Mouse (Mus musculus) heart, embryonic 15.5 days (tissue): ENCODE data around the gene Hoxb8. TPM values are rescaled to one million over a fixed set of nuclear protein-coding genes. Genes with fewer than 3 reads are reported as not detected.

ENCODE experiments used
- ATAC-seq: fragments of 200-750 bp; cut with Nextera tagmentation; replicated peaks from 2 replicates; pipeline ENCODE4 v1.8.0; 2017; ENCODE audit warnings: low read depth, moderate TSS enrichment; ENCODE audit not compliant: insufficient number of reproducible peaks, insufficient read depth, low FRiP score
- H3K27ac ChIP-seq: fragments of 300-500 bp; sonication (generic); 2 replicates; pipeline ENCODE4 v1.5.1; 2015; ENCODE audit warnings: mild to moderate bottlenecking, inconsistent platforms
- H3K27me3 ChIP-seq: fragments of 300-500 bp; sonication (generic); 2 replicates; pipeline ENCODE4 v1.6.1; 2015; ENCODE audit warnings: inconsistent platforms
- H3K36me3 ChIP-seq: fragments of 300-500 bp; sonication (generic); 2 replicates; pipeline ENCODE4 v1.6.1; 2015; ENCODE audit warnings: mild to moderate bottlenecking, inconsistent platforms
- H3K4me1 ChIP-seq: fragments of 300-500 bp; sonication (generic); replicated peaks from 2 replicates; pipeline ENCODE4 v1.6.1; 2015; ENCODE audit warnings: inconsistent platforms
- H3K4me2 ChIP-seq: fragments of 300-500 bp; sonication (generic); 2 replicates; pipeline ENCODE4 v1.6.1; 2015; ENCODE audit warnings: inconsistent platforms, mild to moderate bottlenecking, moderate library complexity
- H3K4me3 ChIP-seq: fragments of 300-500 bp; sonication (generic); 2 replicates; pipeline ENCODE4 v1.5.1; 2015; ENCODE audit warnings: mild to moderate bottlenecking, inconsistent platforms
- H3K9ac ChIP-seq: fragments of 300-500 bp; sonication (generic); 2 replicates; pipeline ENCODE4 v1.6.1; 2015; ENCODE audit warnings: mild to moderate bottlenecking, inconsistent platforms
- H3K9me3 ChIP-seq: fragments of 300-500 bp; sonication (generic); replicated peaks from 2 replicates; pipeline ENCODE4 v1.6.1; 2016; ENCODE audit warnings: inconsistent platforms
- WGBS: fragments of 180-500 bp; shearing (Covaris S2); methylation state at CpG from one replicate; pipeline ENCODE4 v1.1.7; 2015; ENCODE audit warnings: mixed read lengths; 5-methylcytosine and 5-hydroxymethylcytosine counted together
- polyA plus RNA-seq: library from polyadenylated mRNA; unstranded; fragments of >200 nt; fragmentation: Nextera tagmentation; extraction: Ambion mirVana; gene quantifications from 2 replicates; pipeline ENCODE4 v1.2.1, GENCODE M21; 2015

The Hoxb8 gene
- polyA plus RNA-seq, 1 experiment from 2014 or later: not detected

- no peak overlapping the region for H3K4me3 ChIP-seq
- H3K4me1 ChIP-seq: peaks cover 22% of the 10 kb centered on the region
- WGBS: 2% methylated on average over 19 of the region's 19 CpGs
- peaks cover 99% of the 10 kb centered on the region for H3K27me3 ChIP-seq
- no peak overlapping the region for H3K9ac ChIP-seq
- no peak for ATAC-seq
- H3K9me3 ChIP-seq: no peaks in the 10 kb centered on the region
- H3K36me3 ChIP-seq: no peaks in the 10 kb centered on the region
- H3K27ac ChIP-seq: no peak overlapping the region
- no peak overlapping the region for H3K4me2 ChIP-seq
Observed at GRCm38 (mm10) chr11:96269869-96270268, 11.8 kb upstream of the Hoxb8 start.

DNA sequence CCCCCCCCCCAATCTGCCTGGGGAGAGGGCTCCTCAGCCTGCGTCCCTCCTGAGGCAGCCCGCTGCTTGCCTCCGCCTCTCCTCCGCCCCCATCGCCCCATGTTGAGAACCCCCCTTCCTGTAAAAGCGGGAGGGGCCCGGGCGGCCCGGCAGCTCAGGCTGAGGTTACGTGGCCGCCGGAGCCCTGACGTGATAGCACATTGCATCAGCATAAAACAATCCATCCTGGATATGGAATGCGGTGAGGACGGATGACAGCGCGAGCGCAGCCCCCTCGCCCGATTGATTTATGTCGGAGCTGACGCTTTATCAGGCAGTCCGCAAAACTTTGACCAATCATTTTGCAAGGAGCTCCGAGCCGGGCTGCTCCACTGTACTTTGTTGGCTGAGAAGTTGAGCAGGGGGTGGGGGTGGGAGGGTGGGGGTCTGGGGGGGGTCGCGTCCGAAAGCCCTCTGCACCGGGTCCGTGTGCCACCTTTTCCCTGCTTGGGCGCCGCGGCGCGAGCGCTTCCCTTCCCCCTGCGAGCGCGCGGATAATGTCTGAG is 10.6 kb upstream of the Hoxb8 start, which contains the start of gene Hoxb9:
TSS of gene Hoxb9 (plus strand) at position 462 of the 545 bp plus-strand sequence.
- no peak for ATAC-seq
- WGBS: 1% methylated on average over 37 of the region's 40 CpGs
- peak within 1 kb of the TSS; percentile 37 for H3K4me3 ChIP-seq
- H3K9ac ChIP-seq: no peak within 1 kb of the TSS
- H3K4me2 ChIP-seq: peak within 1 kb of the TSS; percentile 49
- no peaks in the 10 kb centered on the region for H3K9me3 ChIP-seq
- H3K4me1 ChIP-seq: peaks cover 22% of the 10 kb centered on the region
- no peak within 1 kb of the TSS for H3K27ac ChIP-seq
- no peaks in the 10 kb centered on the region for H3K36me3 ChIP-seq
- peaks cover 99% of the 10 kb centered on the region for H3K27me3 ChIP-seq

DNA sequence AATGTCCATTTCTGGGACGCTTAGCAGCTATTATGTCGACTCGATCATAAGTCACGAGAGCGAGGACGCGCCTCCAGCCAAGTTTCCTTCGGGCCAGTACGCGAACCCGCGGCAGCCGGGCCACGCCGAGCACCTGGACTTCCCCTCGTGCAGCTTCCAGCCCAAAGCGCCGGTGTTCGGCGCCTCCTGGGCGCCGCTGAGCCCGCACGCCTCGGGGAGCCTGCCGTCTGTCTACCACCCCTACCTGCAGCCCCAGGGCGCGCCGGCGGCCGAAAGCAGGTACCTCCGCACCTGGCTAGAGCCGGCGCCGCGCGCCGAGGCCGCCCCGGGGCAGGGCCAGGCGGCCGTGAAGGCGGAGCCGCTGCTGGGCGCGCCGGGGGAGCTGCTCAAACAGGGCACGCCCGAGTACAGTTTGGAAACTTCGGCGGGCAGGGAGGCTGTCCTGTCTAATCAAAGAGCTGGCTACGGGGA is 10.1 kb upstream of the Hoxb8 start:
- no peaks in the 10 kb centered on the region for H3K36me3 ChIP-seq
- peaks cover 22% of the 10 kb centered on the region for H3K4me1 ChIP-seq
- no peaks in the 10 kb centered on the region for H3K9me3 ChIP-seq
- no peak overlapping the region for H3K27ac ChIP-seq
- peak overlapping the region; percentile 37 for H3K4me3 ChIP-seq
- H3K9ac ChIP-seq: no peak overlapping the region
- under 1% methylated on average over 52 of the region's 52 CpGs for WGBS
- peak overlapping the region; percentile 49 for H3K4me2 ChIP-seq
- ATAC-seq: no peak
- peaks cover 99% of the 10 kb centered on the region for H3K27me3 ChIP-seq

DNA sequence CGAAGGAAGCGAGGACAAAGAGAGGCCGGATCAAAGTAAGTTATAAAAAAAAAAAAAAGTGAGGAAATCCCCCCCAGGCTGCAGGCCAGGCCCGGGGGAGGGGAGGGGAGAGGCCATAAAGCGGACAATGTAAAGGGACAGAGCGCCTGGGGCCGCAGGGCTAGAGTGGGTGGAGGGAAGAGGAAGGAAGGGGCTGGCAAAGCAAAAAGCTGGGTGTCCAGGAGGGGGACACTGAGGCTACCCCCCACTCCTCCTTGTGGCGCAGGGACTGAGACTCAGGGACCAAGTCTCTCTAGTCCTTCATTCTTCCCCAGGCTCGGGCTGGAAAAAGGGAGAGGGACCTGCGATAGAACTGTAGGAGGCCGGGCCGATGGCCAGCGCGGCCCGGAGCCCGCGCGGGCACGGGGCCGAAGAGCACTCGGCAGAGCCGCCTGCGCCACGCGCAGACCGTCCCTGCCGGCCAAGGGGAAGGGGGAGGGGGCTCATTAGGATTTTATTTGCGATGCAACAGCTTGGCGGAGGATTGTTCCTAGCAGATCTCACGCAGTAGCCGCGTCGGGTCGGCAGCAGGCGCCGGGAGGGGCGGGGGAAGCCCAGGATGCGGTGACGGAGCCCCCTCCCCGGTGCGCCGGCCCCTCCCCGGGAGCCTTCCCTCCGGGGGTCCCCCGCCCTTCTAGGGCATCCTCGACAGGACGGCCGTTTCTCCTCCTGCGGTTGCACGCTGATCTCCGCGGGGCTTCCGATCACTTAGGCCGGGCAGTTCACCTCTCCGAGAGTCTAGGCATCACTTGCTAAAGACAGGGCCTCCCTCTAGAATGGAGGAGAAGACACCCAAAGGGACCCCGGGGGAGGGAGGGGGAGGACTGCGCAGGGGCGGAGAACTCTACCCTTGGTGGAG is 9.4 kb upstream of the Hoxb8 start:
- Histone ChIP-seq H3K27me3 (peaks cover 99% of the 10 kb centered on the region), H3K4me1 (peaks cover 22% of the 10 kb centered on the region), H3K4me2 (peak overlapping the region; percentile 49), H3K4me3 (peak overlapping the region; percentile 37), H3K9ac (no peak overlapping the region), H3K27ac (no peak overlapping the region), H3K36me3 (no peaks in the 10 kb centered on the region), H3K9me3 (no peaks in the 10 kb centered on the region)
- WGBS: under 1% methylated on average over 53 of the region's 58 CpGs
- no peak; the same call in 1 of the 2 replicates for ATAC-seq

GRCm38 (mm10) chr11:96274428-96274827 is 7.3 kb upstream of the Hoxb8 start:
- H3K4me2 ChIP-seq: no peak overlapping the region
- no peak overlapping the region for H3K9ac ChIP-seq
- H3K4me1 ChIP-seq: peaks cover 22% of the 10 kb centered on the region
- ATAC-seq: no peak
- H3K27ac ChIP-seq: no peak overlapping the region
- no peak overlapping the region for H3K4me3 ChIP-seq
- H3K27me3 ChIP-seq: peaks cover 100% of the 10 kb centered on the region
- no peaks in the 10 kb centered on the region for H3K36me3 ChIP-seq
- no peaks in the 10 kb centered on the region for H3K9me3 ChIP-seq
- 7% methylated on average over 10 of the region's 10 CpGs for WGBS

GRCm38 (mm10) chr11:96275896-96276295 is 5.8 kb upstream of the Hoxb8 start:
- Histone ChIP-seq H3K4me2 (no peak overlapping the region), H3K4me3 (no peak overlapping the region), H3K36me3 (no peaks in the 10 kb centered on the region), H3K27ac (no peak overlapping the region), H3K9ac (no peak overlapping the region), H3K4me1 (peaks cover 17% of the 10 kb centered on the region), H3K27me3 (peaks cover 99% of the 10 kb centered on the region), H3K9me3 (no peaks in the 10 kb centered on the region)
- 14% methylated on average over 4 of the region's 4 CpGs for WGBS
- no peak for ATAC-seq

DNA sequence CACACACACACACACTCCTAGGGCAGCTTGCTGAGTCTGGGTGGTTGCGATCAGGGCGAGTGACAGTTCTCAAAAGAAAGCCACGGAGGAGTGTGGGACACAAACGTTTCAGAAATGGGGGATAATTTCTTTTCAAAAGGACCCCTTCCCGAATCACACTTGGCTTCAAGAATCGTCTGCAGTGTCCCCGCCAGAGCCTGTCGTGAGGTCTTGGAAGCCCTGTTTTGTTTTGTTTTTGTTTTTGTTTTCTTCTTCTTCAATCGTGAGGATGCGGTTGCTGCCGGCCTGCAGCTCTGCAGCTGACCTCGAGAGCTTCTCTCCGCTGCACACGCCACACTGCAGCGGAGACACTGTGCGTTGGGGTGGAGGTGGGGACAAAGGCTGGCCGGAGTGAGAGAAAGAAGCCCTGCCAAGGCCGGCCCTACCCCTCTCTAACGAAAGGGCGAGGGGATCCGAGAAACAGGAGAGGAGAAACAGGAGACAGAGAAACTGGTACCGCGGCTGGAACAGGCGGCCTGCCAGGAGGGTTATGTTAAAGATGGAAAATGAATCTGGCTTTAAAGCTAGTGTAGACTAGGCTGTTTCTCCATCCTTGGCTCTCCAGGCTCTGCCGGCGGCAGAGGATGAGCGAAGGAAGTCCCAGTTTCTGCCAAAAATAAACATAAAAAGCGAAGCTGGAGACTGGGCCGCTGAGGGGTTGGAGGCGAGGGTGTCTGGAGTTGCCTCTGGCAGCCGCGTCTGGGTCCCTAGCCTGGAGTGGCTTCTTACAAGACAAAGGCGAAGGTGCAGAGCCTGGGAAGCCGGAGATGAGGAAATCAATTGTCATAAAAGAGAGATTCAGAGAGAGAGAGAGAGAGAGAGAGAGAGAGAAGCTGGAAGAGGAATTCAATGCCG is 4.3 kb upstream of the Hoxb8 start:
- no peak overlapping the region for H3K4me3 ChIP-seq
- no peaks in the 10 kb centered on the region for H3K9me3 ChIP-seq
- H3K27me3 ChIP-seq: peaks cover 99% of the 10 kb centered on the region
- no peak overlapping the region for H3K9ac ChIP-seq
- no peak overlapping the region for H3K27ac ChIP-seq
- peaks cover 2% of the 10 kb centered on the region for H3K4me1 ChIP-seq
- no peak for ATAC-seq
- no peak overlapping the region for H3K4me2 ChIP-seq
- H3K36me3 ChIP-seq: no peaks in the 10 kb centered on the region
- 2% methylated on average over 35 of the region's 35 CpGs for WGBS

DNA sequence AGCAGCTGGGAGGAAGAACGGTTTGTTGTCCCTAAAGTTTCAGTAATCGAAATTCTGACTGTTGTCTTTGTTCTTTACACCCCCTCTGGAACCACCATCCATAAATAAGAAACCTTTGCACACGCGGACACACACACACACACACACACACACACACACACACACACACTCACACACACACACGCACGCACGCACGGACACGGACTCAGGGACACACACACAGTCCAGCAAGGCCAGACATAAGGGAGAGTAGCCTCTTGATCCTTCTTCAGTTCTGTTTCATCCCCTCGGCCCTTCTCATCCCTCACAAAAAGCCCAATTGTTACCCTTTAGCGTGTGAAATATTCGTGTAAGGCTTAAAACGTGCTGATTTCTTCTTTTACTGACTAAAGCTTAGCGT is 3.4 kb upstream of the Hoxb8 start:
- 17% methylated on average over 14 of the region's 14 CpGs for WGBS
- peaks cover 99% of the 10 kb centered on the region for H3K27me3 ChIP-seq
- H3K9me3 ChIP-seq: no peaks in the 10 kb centered on the region
- H3K4me2 ChIP-seq: no peak overlapping the region
- no peak for ATAC-seq
- no peaks in the 10 kb centered on the region for H3K36me3 ChIP-seq
- no peak overlapping the region for H3K27ac ChIP-seq
- H3K4me1 ChIP-seq: peaks cover 6% of the 10 kb centered on the region
- H3K4me3 ChIP-seq: no peak overlapping the region
- no peak overlapping the region for H3K9ac ChIP-seq

- Histone ChIP-seq H3K27me3 (peaks cover 99% of the 10 kb centered on the region), H3K27ac (no peak overlapping the region), H3K4me2 (no peak overlapping the region), H3K9me3 (no peaks in the 10 kb centered on the region), H3K36me3 (no peaks in the 10 kb centered on the region), H3K4me3 (no peak overlapping the region), H3K9ac (no peak overlapping the region), H3K4me1 (peaks cover 8% of the 10 kb centered on the region)
- peak; percentile 62; the same call in 1 of the 2 replicates for ATAC-seq
- WGBS: under 1% methylated on average over 9 of the region's 9 CpGs
Observed at GRCm38 (mm10) chr11:96278773-96279172, 2.9 kb upstream of the Hoxb8 start.

- Histone ChIP-seq H3K9ac (no peak overlapping the region), H3K27ac (no peak overlapping the region), H3K36me3 (no peaks in the 10 kb centered on the region), H3K4me3 (no peak overlapping the region), H3K9me3 (no peaks in the 10 kb centered on the region), H3K4me2 (no peak overlapping the region), H3K4me1 (peaks cover 17% of the 10 kb centered on the region), H3K27me3 (peaks cover 99% of the 10 kb centered on the region)
- ATAC-seq: no peak
- WGBS: 3% methylated on average over 31 of the region's 31 CpGs
Observed at GRCm38 (mm10) chr11:96279421-96280233, 2.1 kb upstream of the Hoxb8 start.
